Mouse (Mus musculus): ENCODE measurements around the gene Cabcoco1.

Cabcoco1 gene

GRCm38 (mm10) chr10:68506242-68506641 is 35.5 kb downstream of the Cabcoco1 start:
- no peak for DNase-seq

GRCm38 (mm10) chr10:68504586-68505152 is 37.0 kb downstream of the Cabcoco1 start:
- DNase-seq = peak; percentile 29 to 35

GRCm38 (mm10) chr10:68501067-68501466 is 40.6 kb downstream of the Cabcoco1 start:
- DNase-seq = peak; percentile 35 to 48

DNA sequence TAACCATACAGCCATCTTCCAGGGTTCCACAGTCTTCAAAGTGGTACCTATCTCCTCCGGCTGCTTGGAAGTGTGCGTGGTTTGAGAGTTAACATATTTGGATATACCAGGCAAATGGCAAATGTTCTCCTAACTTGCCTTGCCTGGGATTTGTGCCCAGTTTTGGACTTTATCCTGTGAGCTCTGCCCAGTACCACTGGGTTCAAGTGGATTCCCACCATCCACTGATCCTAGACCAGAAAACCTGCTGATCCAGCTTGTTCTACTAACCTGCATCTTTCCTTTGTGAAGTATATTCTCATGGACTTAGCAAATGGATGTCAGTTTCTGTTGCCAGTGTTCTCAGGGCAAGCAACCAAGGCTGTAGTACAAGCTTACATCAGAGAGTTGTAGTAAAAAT is 46.5 kb downstream of the Cabcoco1 start:
- DNase-seq = no peak

- no peak for DNase-seq
Measured at GRCm38 (mm10) chr10:68491557-68491956, 50.1 kb downstream of the Cabcoco1 start.

GRCm38 (mm10) chr10:68490781-68491180 is 50.9 kb downstream of the Cabcoco1 start:
- DNase-seq = no peak

DNA sequence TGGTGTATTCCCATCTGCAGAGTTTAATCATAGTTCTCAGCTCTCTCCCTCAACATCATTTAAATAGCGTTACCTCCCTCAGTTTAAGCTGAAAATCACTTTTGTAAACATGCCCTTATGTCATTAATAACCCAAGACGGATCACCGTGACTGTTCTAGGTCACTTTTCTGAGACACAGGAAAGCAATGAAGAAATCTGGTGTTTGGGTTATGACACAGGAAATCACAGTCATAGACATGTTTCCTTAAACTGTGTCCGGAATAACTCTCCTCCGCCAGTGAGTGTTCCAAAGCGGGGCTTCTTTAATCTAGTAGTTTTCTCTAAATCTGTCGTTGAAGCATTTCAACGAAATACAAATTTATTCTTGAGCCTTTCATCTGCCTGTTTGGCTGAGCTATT is 68.9 kb downstream of the Cabcoco1 start:
- no peak for DNase-seq

GRCm38 (mm10) chr10:68465737-68466327 is 75.9 kb downstream of the Cabcoco1 start:
- DNase-seq = no peak

DNA sequence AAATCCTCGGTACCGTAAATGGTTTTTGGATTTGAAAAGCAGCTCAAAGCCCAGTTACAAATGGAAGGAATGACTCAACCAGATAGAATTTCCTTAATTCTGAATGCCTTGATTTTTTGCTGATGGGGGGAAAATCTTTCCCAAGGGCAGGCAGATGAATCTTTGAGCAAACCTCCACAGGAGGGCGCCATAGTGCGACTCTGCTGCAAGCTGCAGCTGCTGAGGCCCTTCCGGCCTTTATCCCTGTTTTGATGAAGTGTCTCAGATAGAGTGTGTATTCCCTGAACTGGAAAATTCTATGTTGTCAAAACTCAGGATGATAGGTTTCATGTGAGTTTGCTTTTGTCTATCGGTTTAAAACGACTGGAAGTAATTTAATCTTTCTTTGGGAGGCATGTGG is 76.8 kb downstream of the Cabcoco1 start:
- peak; percentile 84 to 90 for DNase-seq

DNA sequence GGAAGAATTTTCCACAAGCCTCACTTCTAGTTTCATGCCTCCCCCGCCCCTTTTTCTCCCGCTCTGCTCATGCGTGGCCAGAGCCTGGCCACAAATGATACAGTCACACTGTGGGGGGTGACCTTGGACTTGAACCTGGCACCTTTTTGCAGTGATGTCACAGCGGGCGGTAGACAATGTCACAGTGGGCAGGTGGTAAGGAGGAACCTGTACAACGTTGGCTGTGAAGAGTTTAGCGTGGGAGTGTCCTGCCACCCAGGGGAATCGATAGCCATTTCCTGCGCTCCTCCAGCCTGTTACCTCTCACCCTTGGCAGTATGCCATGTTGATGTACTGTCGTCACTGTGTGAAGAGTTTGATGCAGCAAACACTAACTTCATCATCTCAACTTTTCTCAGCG is 81.9 kb downstream of the Cabcoco1 start:
- DNase-seq = no peak

GRCm38 (mm10) chr10:68457019-68457418 is 84.7 kb downstream of the Cabcoco1 start:
- DNase-seq = no peak

DNA sequence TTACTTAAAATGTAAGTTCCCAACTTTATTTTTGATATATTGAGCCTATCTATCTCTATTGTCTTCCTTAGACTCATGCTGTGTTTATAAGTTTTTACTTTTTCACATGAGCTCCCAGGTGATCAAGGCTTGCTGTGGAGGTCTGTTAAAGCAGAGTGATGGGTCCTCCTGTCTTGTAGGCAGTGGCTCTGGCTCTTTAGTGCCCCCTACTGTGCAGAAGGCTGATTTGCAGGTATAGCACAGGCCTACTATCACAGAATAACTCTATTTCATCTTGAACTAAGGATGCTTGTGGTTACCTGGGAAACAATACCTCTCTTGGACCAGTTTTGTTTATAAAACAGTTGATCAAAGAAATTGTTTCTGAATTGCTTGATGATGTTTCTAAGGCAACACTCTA is 87.2 kb downstream of the Cabcoco1 start:
- DNase-seq = no peak

GRCm38 (mm10) chr10:68446797-68447125 is 94.9 kb downstream of the Cabcoco1 start:
- no peak for DNase-seq

DNA sequence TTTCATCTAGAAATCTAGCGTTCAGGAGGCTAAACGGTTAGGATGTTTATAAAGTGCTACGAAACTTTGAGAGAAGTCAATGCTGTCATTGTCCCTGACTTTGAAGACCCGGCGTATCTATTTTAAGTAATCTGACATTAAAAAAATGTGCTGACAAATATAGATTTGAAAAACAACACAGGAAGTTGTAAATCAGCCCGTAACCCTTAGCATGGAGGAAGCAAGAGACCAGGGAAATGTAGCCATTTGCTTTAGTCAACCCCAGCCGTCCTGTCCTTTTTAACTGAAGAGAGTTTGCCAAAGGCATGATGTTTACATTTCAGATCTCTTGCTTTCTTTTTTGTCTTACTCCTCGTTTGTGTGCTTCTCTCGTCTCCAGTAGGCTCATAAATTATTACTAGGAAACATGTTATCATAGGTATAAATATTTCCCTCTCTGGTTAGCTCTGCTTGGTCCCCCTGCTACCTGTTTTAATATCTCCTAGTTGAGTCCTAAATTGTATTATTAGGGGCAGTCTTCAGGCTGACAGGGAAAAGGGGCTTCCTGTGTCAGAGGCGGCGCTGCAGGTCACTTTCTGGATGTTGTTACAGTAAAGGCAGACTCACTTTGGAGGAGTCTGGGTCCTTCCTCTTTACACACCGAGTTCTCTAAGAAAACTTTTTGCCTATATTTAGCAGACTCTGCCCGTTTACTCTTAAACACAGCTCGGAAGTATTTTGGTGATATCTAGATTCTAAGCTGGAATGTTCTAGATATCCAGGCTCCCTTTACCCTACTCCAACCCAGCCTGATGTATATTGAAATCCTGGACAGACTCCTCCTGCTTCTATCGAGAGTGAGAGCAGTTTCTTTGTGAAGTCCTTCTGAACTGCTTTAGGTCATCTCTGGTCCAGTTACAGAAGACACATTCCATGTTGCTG is 95.6 kb downstream of the Cabcoco1 start:
- no peak for DNase-seq

GRCm38 (mm10) chr10:68445244-68445811 is 96.4 kb downstream of the Cabcoco1 start:
- no peak for DNase-seq

DNA sequence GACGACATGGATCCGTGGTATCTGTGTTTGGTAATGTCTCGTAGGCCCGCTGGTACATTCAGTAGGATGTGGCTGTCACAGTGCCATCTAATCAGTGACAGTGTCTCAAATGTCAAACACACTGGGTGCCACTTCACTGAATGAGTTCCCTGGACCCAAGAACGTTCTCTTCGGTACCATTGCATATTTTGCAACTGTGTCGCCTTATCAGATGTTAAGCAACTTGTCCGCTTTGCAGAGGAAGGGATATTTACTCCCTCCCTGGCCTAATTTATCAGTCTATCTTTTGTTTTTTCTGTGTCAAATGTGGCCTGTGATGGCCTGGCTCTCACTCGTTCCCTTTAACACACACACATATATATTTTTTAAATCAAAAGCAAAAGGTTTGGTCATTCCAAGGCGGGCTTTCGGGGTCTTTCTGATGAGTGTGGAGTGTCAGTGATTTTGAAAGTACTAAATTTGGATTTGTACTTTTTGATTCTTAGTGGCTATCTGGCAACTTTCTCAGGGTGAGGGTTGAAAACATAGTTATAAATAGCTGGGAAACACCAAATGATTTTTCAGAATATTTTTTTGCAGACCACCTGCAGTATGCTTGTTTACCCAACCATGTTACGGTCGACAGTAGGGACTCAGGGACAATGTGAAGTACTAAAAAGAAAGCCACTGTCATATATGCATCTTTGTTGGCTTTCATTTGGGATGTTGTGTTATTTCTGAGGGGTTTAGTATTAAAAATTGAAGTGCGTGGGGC is 97.2 kb downstream of the Cabcoco1 start:
- no peak for DNase-seq

DNA sequence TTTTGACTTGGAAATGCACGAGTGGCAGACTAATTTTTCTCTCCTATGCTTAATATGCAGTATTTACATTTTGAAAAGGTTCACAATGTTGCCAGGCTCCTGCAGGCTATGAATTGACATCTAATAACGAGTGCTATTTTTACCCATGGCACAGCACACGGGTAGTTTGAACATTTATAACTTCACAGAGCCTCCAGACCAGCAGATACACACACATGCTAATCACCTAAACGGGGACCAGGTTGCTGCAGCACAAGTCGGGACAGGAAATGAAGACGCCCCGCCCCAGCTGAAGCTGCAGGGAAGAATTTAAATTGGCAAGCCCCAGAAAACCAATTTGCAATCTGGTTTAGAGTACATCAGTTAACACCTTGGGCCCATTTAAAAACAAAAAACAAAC is 98.6 kb downstream of the Cabcoco1 start:
- no peak for DNase-seq

- no peak for DNase-seq
Measured at GRCm38 (mm10) chr10:68442713-68443112, 99.0 kb downstream of the Cabcoco1 start.

- DNase-seq = no peak
Measured at GRCm38 (mm10) chr10:68441931-68442662, 99.6 kb downstream of the Cabcoco1 start.

GRCm38 (mm10) chr10:68440515-68440914 is 101.2 kb downstream of the Cabcoco1 start:
- DNase-seq = no peak

DNA sequence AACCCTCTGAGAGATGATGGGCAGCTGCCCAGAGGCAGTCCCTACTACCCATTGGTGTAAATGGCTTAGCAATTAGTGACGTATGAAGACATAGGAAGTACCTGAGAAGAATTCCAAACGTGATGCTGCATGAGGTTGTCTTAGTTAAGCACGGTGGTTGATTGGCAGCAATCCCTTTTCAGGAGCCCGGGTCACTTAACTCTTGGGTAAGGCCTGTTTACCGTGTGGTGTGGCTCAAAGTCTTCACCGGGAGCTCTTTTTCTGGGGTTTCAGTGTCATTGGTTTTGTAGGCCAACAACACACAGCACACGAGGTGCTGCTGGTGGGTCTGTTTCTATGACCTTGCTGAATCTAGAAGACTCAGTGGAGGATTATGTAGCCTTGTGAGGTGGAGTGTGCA is 105.9 kb downstream of the Cabcoco1 start:
- no peak for DNase-seq

DNA sequence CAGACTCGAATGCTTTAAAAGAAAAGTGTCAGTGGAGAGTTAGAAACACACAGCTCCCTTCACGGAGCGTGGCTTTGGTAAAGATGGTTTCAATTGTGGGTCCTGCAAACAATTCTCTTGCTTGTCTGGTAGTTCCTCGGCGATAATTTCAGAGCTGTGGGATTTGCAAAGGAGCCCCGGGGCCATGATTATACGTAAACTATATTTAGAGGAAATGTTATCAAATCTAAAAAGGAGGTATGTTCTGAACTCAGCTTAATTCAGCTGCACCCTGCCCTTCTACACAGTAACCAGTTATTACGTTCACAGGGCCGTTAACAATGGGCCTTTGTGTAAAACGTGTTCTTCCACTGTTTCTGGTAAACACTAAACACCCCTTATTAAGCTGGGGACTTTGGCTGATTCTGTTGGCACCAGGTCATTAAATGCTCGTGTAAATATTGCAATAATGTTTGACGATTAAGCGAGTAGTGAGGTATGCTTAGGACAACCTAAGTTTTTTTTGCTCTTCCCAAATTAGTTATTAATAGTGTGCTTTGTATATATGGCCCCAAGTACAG is 106.6 kb downstream of the Cabcoco1 start:
- DNase-seq = no peak

All from cerebellum, postnatal 14 days (tissue).